Mouse (Mus musculus): ENCODE data around the gene Ncapd2.
A peak's percentile ranks its signal among the peaks of the same experiment; 100 is the strongest.

Ncapd2 gene

GRCm38 (mm10) chr6:125213715-125214114, 22.2 kb upstream of the Ncapd2 start:
- DNase-seq (ENCODE audit: low spot score), result no peak

- DNase-seq (ENCODE audit: low spot score), result no peak
Measured at GRCm38 (mm10) chr6:125213129-125213528, 21.6 kb upstream of the Ncapd2 start.

- no peak for DNase-seq (ENCODE audit: low spot score)
Measured at GRCm38 (mm10) chr6:125212621-125213020, 21.1 kb upstream of the Ncapd2 start.

- DNase-seq (ENCODE audit: low spot score), result no peak
Measured at GRCm38 (mm10) chr6:125210436-125210835, 18.9 kb upstream of the Ncapd2 start.

- no peak for DNase-seq (ENCODE audit: low spot score)
Measured at GRCm38 (mm10) chr6:125197166-125197565, 5.7 kb upstream of the Ncapd2 start.

GRCm38 (mm10) chr6:125196301-125196700, 4.8 kb upstream of the Ncapd2 start:
- DNase-seq (ENCODE audit: low spot score), result no peak

- DNase-seq (ENCODE audit: low spot score), result no peak
Measured at GRCm38 (mm10) chr6:125195541-125196075, 4.1 kb upstream of the Ncapd2 start.

GRCm38 (mm10) chr6:125193390-125193789, 1.9 kb upstream of the Ncapd2 start:
- DNase-seq (ENCODE audit: low spot score), result no peak

GRCm38 (mm10) chr6:125192841-125193240, 1.3 kb upstream of the Ncapd2 start:
- DNase-seq (ENCODE audit: low spot score), result no peak

- DNase-seq (ENCODE audit: low spot score), result peak; percentile 89
Measured at GRCm38 (mm10) chr6:125192016-125192714, 664 bp upstream of the Ncapd2 start.

- DNase-seq (ENCODE audit: low spot score), result no peak
Measured at GRCm38 (mm10) chr6:125190816-125191215, 685 bp downstream of the Ncapd2 start.

GRCm38 (mm10) chr6:125186203-125186602, 5.3 kb downstream of the Ncapd2 start:
- DNase-seq (ENCODE audit: low spot score), result no peak

- DNase-seq (ENCODE audit: low spot score), result no peak
Measured at GRCm38 (mm10) chr6:125182133-125182532, 9.4 kb downstream of the Ncapd2 start.

- no peak for DNase-seq (ENCODE audit: low spot score)
Measured at GRCm38 (mm10) chr6:125179601-125180000, 11.9 kb downstream of the Ncapd2 start.

GRCm38 (mm10) chr6:125175469-125175868, 16.0 kb downstream of the Ncapd2 start:
- DNase-seq (ENCODE audit: low spot score), result no peak

- DNase-seq (ENCODE audit: low spot score), result peak; percentile 46
Measured at GRCm38 (mm10) chr6:125173256-125173655, 18.2 kb downstream of the Ncapd2 start.

- DNase-seq (ENCODE audit: low spot score), result no peak
Measured at GRCm38 (mm10) chr6:125172474-125172873, 19.0 kb downstream of the Ncapd2 start.

GRCm38 (mm10) chr6:125170194-125170593, 21.3 kb downstream of the Ncapd2 start:
- no peak for DNase-seq (ENCODE audit: low spot score)

- no peak for DNase-seq (ENCODE audit: low spot score)
Measured at GRCm38 (mm10) chr6:125168086-125168485, 23.4 kb downstream of the Ncapd2 start.

- peak; percentile 40 for DNase-seq (ENCODE audit: low spot score)
Measured at GRCm38 (mm10) chr6:125166861-125167650, 24.4 kb downstream of the Ncapd2 start.

GRCm38 (mm10) chr6:125166051-125166751, 25.3 kb downstream of the Ncapd2 start, which contains the start of gene Gapdh:
Gene Gapdh, minus strand, starts transcription at chr6:125166467.
- peak; percentile 82 for DNase-seq (ENCODE audit: low spot score)

GRCm38 (mm10) chr6:125165328-125165891, 26.1 kb downstream of the Ncapd2 start:
- peak; percentile 95 for DNase-seq (ENCODE audit: low spot score)
